Mouse (Mus musculus) ES-Bruce4 (cell line): ENCODE data around the gene Clasp1.

Experiments used
- CTCF ChIP-seq: IDR thresholded peaks from one replicate; pipeline ENCODE4 v1.8.1; 2011; ENCODE audit warnings: low read depth, low read length
- EP300 ChIP-seq: IDR thresholded peaks from 2 replicates; pipeline ENCODE4 v1.6.1; 2011; ENCODE audit warnings: low read depth, low read length; ENCODE audit not compliant: insufficient read depth
- POLR2A ChIP-seq: IDR thresholded peaks from one replicate; pipeline ENCODE4 v1.8.1; 2011; ENCODE audit warnings: low read length; ENCODE audit not compliant: insufficient read depth

GRCm38 (mm10) chr1:118542880-118543279 is 154.0 kb downstream of the Clasp1 start:
- TF ChIP-seq CTCF (no peak), POLR2A (no peak), EP300 (no peak)
